In genomic region chr14:55779656-55780055, GRCm38 (mm10) we compare ENCODE assay signal across 20 mouse cellular contexts. TPM values are rescaled to one million over a fixed set of nuclear protein-coding genes. Genes with fewer than 3 reads are reported as not detected.
DNase-seq lines count a peak whose midpoint lies in the region; TF ChIP-seq lines count a peak whose summit lies in the region.
"Had no signal": no experiment of that assay in that cellular context is flagged by ENCODE, and none has a peak within 500 bp of the region (broad histone marks: within the 10 kb centered on the region; RNA-seq: fewer than 3 reads in every experiment).

No protein-coding gene starts in this region.

- WGBS in thymus, adult 2 months, result 86% methylated on average over 16 of the region's 16 CpGs

- no peaks in the 10 kb centered on the region for H3K4me1 ChIP-seq in thymus, adult 2 months (replicated peaks; ENCODE audit: control insufficient read depth, insufficient read depth, low read length)

- peak; percentile 15 for DNase-seq in gastrocnemius, adult 2 months
- DNase-seq in gastrocnemius, postnatal 14 days, result no peak
- DNase-seq in layer of hippocampus, adult 9-11 months, result peak; percentile 1
- no peak for DNase-seq in layer of hippocampus, postnatal 25 days (ENCODE audit: extremely low spot score in 1 of 2, low spot score in 1 of 2)
- peak; percentile 0 for DNase-seq in thymus, adult 2 months
- DNase-seq in thymus, postnatal 0 days (ENCODE audit: low spot score), result no peak
- peak; percentile 47 for DNase-seq in testis, postnatal 10 days (ENCODE audit: low spot score)
- DNase-seq in cerebellum, postnatal 36 days, result no peak
- DNase-seq: embryo, embryonic 11 days; heart, postnatal 36 days; kidney, adult 2 months; liver; liver, postnatal 0 days; midbrain, embryonic 14.5 days had no signal

- no peak overlapping the region for H3K27ac ChIP-seq in gastrocnemius, adult 2 months
- no peak overlapping the region for H3K27ac ChIP-seq in thymus, adult 2 months (ENCODE audit: control insufficient read depth, insufficient read depth, low read length)
- H3K27ac ChIP-seq: forebrain, embryonic 13.5 days; hindbrain, postnatal 0 days had no signal

- H3K27me3 ChIP-seq in thymus, adult 2 months (ENCODE audit: control insufficient read depth, insufficient read depth, low read length), result no peaks in the 10 kb centered on the region

- TF ChIP-seq POLR2A in thymus, adult 2 months (IDR thresholded peaks at IDR 0.05; ENCODE audit: control insufficient read depth, extremely low read depth, insufficient read depth, low read length, poor library complexity), result no peak

- intact Hi-C loops in gastrocnemius, adult 2 months (cut with DNase I), result loop anchor here (2.0 kb wide), 1 partner anchor 85 kb away; no protein-coding TSS in a partner anchor
- intact Hi-C loops in gastrocnemius, postnatal 14 days (cut with DNase I; ENCODE audit: low total_unique reads), result no loop called here

- H3K36me3 ChIP-seq in thymus, adult 2 months (ENCODE audit: control insufficient read depth, insufficient read depth, low read length), result no peaks in the 10 kb centered on the region

- no peak overlapping the region for H3K4me3 ChIP-seq in gastrocnemius, adult 2 months
- H3K4me3 ChIP-seq in thymus, adult 2 months (ENCODE audit: control insufficient read depth, insufficient read depth, low read length), result no peak overlapping the region
- H3K4me3 ChIP-seq: forebrain, embryonic 13.5 days; heart, embryonic 12.5 days had no signal

- no peak for TF ChIP-seq CTCF in gastrocnemius, adult 2 months (IDR thresholded peaks at IDR 0.05)
- no peak for TF ChIP-seq CTCF in thymus, adult 2 months (IDR thresholded peaks at IDR 0.05; ENCODE audit: borderline replicate concordance, control insufficient read depth, extremely low read depth, insufficient read depth, low read length, poor library complexity)

RNA-seq across cellular contexts. Expression of gene Adcy4, which starts 4.2 kb away (rescaled TPM):
- total RNA-seq in gastrocnemius, adult 2 months (2021), result 10 to 100 TPM in 1 of 2 experiments, 1 to 10 TPM in 1; 6.8 to 10.1 TPM
- total RNA-seq in gastrocnemius, postnatal 14 days (2021), result 1 to 10 TPM; 7.1 to 8.6 TPM
- 1 to 10 TPM; 3.9 to 5.9 TPM for total RNA-seq in layer of hippocampus, postnatal 25 days (2021)
- 7.4 and 11.2 TPM in 2 replicates for polyA plus RNA-seq in thymus, adult 2 months (2012; rRNA removed)
- 2.2 and 2.7 TPM in 2 replicates for polyA plus RNA-seq in thymus, postnatal 0 days (2015; fragmentation: Nextera tagmentation; extraction: Ambion mirVana)
- total RNA-seq: megakaryocyte progenitor cell, adult 5-6 weeks had no signal
- polyA plus RNA-seq: Patski had no signal

RNA-seq across cellular contexts. Expression of gene Ripk3, which starts 9.0 kb away (rescaled TPM):
- total RNA-seq in gastrocnemius, adult 2 months (2021), result 1 to 10 TPM in 1 of 2 experiments, under 1 TPM in 1; 0.64 to 1.1 TPM
- 1 to 10 TPM; 2.4 to 2.6 TPM for total RNA-seq in gastrocnemius, postnatal 14 days (2021)
- total RNA-seq in layer of hippocampus, postnatal 25 days (2021), result 1 to 10 TPM in 1 of 2 experiments, under 1 TPM in 1; 0.61 to 1.2 TPM
- polyA plus RNA-seq in thymus, adult 2 months (2012; rRNA removed), result 66.8 and 84.4 TPM in 2 replicates
- polyA plus RNA-seq in thymus, postnatal 0 days (2015; fragmentation: Nextera tagmentation; extraction: Ambion mirVana), result 70.3 and 76.2 TPM in 2 replicates

RNA-seq across cellular contexts. Expression of gene Ltb4r1, which starts 13.9 kb away (rescaled TPM):
- under 1 TPM in 1 of 2 experiments, not detected in 1; 0.18 TPM for total RNA-seq in gastrocnemius, adult 2 months (2021)
- under 1 TPM; 0.22 to 0.39 TPM for total RNA-seq in gastrocnemius, postnatal 14 days (2021)
- total RNA-seq in layer of hippocampus, postnatal 25 days (2021), result under 1 TPM in 1 of 2 experiments, not detected in 1; 0.32 TPM
- 2.6 and 2.8 TPM in 2 replicates for polyA plus RNA-seq in thymus, adult 2 months (2012; rRNA removed)
- polyA plus RNA-seq in thymus, postnatal 0 days (2015; fragmentation: Nextera tagmentation; extraction: Ambion mirVana), result 3.7 and 4.3 TPM in 2 replicates
- polyA plus RNA-seq: forebrain, embryonic 13.5 days; midbrain, embryonic 14.5 days; Patski had no signal

RNA-seq across cellular contexts. Expression of gene Ltb4r2, which starts 18.4 kb away (rescaled TPM):
- total RNA-seq in gastrocnemius, adult 2 months (2021), result not detected
- under 1 TPM in 1 of 2 experiments, not detected in 1; 0.12 TPM for total RNA-seq in gastrocnemius, postnatal 14 days (2021)
- under 1 TPM; 0.10 to 0.19 TPM for total RNA-seq in layer of hippocampus, postnatal 25 days (2021)
- 1.7 and 1.8 TPM in 2 replicates for polyA plus RNA-seq in thymus, adult 2 months (2012; rRNA removed)
- polyA plus RNA-seq in thymus, postnatal 0 days (2015; fragmentation: Nextera tagmentation; extraction: Ambion mirVana), result 0.78 and 1.2 TPM in 2 replicates
- polyA plus RNA-seq: Patski had no signal

RNA-seq across cellular contexts. Expression of gene Cideb, which starts 21.4 kb away (rescaled TPM):
- total RNA-seq in gastrocnemius, adult 2 months (2021), result not detected
- total RNA-seq in gastrocnemius, postnatal 14 days (2021), result not detected
- total RNA-seq in layer of hippocampus, postnatal 25 days (2021), result 1 to 10 TPM; 1.4 to 2.1 TPM
- 1.8 and 2.7 TPM in 2 replicates for polyA plus RNA-seq in thymus, adult 2 months (2012; rRNA removed)
- 0.14 TPM in 1 of 2 replicates, not detected in the other for polyA plus RNA-seq in thymus, postnatal 0 days (2015; fragmentation: Nextera tagmentation; extraction: Ambion mirVana)
- polyA plus RNA-seq: activated CD4-positive, CD25-positive, alpha-beta regulatory T cell, adult 4 months had no signal

Comparison
In these comparisons a context has a peak if more than half of its experiments do, and no peak if none do; other contexts are left out.
1. DNase-seq: peak in gastrocnemius, adult 2 months (single experiment), layer of hippocampus, adult 9-11 months (single experiment), thymus, adult 2 months (single experiment) and testis, postnatal 10 days (single experiment); none in gastrocnemius, postnatal 14 days (single experiment), layer of hippocampus, postnatal 25 days (0 of 2), thymus, postnatal 0 days (single experiment) and cerebellum, postnatal 36 days (0 of 2).